Mouse (Mus musculus) heart, adult 18-20 months (tissue): ENCODE results near the gene Rpl27a. TPM values are rescaled to one million over a fixed set of nuclear protein-coding genes. Genes with fewer than 3 reads are reported as not detected.
A peak's percentile ranks its signal among the peaks of the same experiment; 100 is the strongest.

ENCODE experiments used
- DNase-seq, 2 experiments: peaks; one replicate each; pipeline ENCODE4 v3.0.0; 2021 to 2022; ENCODE audit warnings: mixed read lengths in 1 of 2
- long read RNA-seq, 2 experiments: library from polyadenylated mRNA; stranded (forward); transcript quantifications; one replicate each; pipeline ENCODE4 v2.0.0; 2021
- total RNA-seq, 2 experiments: library from RNA; stranded (reverse); gene quantifications; 2 replicates each; pipeline ENCODE4 v1.2.3; 2021

The Rpl27a gene
- total RNA-seq, result 10 to 100 TPM; 93.0 to 99.0 TPM
- long read RNA-seq, experiment 1, transcript Rpl27a-203 (5 exons, 1,158 nt), result major isoform, 161 of 170 reads
- long read RNA-seq, experiment 1, partial matches to known transcripts, result 7 of 170 reads
- long read RNA-seq, experiment 1, other reads (novel, unspliced or antisense), result 2 of 170 reads
- long read RNA-seq, experiment 2, transcript Rpl27a-203 (5 exons, 1,158 nt), result major isoform, 138 of 147 reads
- long read RNA-seq, experiment 2, partial matches to known transcripts, result 5 of 147 reads
- long read RNA-seq, experiment 2, other reads (novel, unspliced or antisense), result 4 of 147 reads

GRCm38 (mm10) chr7:109518838-109519696, at the start of gene Rpl27a:
Gene Rpl27a (plus strand): TSS chr7:109519147.
- peak; percentile 99 for DNase-seq

GRCm38 (mm10) chr7:109470700-109471099, 48.2 kb upstream of the Rpl27a start:
- no peak for DNase-seq

- DNase-seq, result no peak
Measured at GRCm38 (mm10) chr7:109477926-109478325, 41.0 kb upstream of the Rpl27a start.

- DNase-seq, result peak; percentile 50 to 66
Measured at GRCm38 (mm10) chr7:109480765-109481197, 38.2 kb upstream of the Rpl27a start.

- no peak for DNase-seq
Measured at GRCm38 (mm10) chr7:109484221-109484620, 34.7 kb upstream of the Rpl27a start.

GRCm38 (mm10) chr7:109492616-109493318, 26.2 kb upstream of the Rpl27a start:
- no peak for DNase-seq

- DNase-seq, result peak; percentile 13 to 24
Measured at GRCm38 (mm10) chr7:109493319-109494316, 25.3 kb upstream of the Rpl27a start.

- no peak for DNase-seq
Measured at GRCm38 (mm10) chr7:109497507-109497906, 21.4 kb upstream of the Rpl27a start.

- DNase-seq, result no peak
Measured at GRCm38 (mm10) chr7:109507119-109507518, 11.8 kb upstream of the Rpl27a start.

- no peak for DNase-seq
Measured at GRCm38 (mm10) chr7:109507572-109507971, 11.4 kb upstream of the Rpl27a start.

GRCm38 (mm10) chr7:109508034-109508433, 10.9 kb upstream of the Rpl27a start, which contains the start of gene Trim66:
Gene Trim66 (minus strand): TSS chr7:109508134.
- no peak for DNase-seq

- no peak for DNase-seq
Measured at GRCm38 (mm10) chr7:109510799-109511198, 8.1 kb upstream of the Rpl27a start.

- no peak for DNase-seq
Measured at GRCm38 (mm10) chr7:109511838-109512237, 7.1 kb upstream of the Rpl27a start.

- no peak for DNase-seq
Measured at GRCm38 (mm10) chr7:109516500-109516899, 2.4 kb upstream of the Rpl27a start.

GRCm38 (mm10) chr7:109518036-109518681, 788 bp upstream of the Rpl27a start:
- DNase-seq, result peak in 1 of 2 experiments; percentile 50

GRCm38 (mm10) chr7:109519936-109520335, 989 bp downstream of the Rpl27a start:
- no peak for DNase-seq

GRCm38 (mm10) chr7:109522084-109522483, 3.1 kb downstream of the Rpl27a start:
- no peak for DNase-seq

GRCm38 (mm10) chr7:109523304-109523703, 4.4 kb downstream of the Rpl27a start:
- no peak for DNase-seq

GRCm38 (mm10) chr7:109523741-109524441, 4.9 kb downstream of the Rpl27a start:
- no peak for DNase-seq

GRCm38 (mm10) chr7:109524442-109524744, 5.4 kb downstream of the Rpl27a start:
- DNase-seq, result no peak
